Mouse (Mus musculus): ENCODE measurements around the gene Podxl2.
A peak's percentile ranks its signal among the peaks of the same experiment; 100 is the strongest.

Podxl2 gene

GRCm38 (mm10) chr6:88874868-88875508 is at the start of gene Podxl2:
Podxl2 (minus strand) TSS chr6:88875044.
- no peak for DNase-seq (ENCODE audit: low read depth)

- DNase-seq (ENCODE audit: low read depth) = no peak
Observed at GRCm38 (mm10) chr6:88918802-88919201, 44.0 kb upstream of the Podxl2 start.

DNA sequence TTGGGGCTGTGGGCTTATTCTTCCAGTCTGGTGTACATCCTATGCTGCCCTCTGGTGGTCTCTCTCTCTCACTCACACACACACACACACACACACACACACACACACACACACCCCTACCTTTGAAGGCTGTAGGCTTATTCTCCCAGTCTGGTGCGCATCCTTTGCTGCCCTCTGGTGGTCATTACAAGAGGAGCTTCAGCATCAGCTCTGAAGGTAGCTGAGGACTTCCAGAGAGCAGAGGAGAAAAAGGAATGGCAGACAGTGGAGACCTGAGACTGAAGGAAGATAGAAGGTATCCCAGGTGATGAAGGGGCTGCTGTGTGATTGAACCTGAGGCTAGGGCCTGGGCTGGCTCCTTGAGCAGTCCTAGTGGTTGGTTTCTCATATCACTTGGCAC is 41.3 kb upstream of the Podxl2 start:
- peak; percentile 68 for DNase-seq (ENCODE audit: low read depth)

DNA sequence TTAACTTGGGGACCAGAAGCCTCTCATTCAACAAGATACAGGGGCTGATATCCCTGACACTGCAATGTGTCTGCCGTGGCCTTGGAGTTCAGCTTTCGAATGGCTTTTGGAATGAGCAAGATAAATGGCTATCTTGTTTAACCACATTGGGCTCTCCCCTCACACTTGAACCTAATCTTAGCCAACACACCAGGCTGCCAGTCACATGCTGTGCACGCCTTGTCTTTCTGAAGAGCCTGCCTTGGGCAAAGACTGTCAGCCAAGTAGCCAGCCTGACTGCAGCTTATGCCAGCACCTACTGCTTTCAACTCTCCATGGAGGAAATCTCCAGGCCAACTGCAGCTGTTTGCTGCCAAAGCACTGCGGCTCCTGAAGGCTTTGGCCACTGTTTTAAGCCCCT is 40.7 kb upstream of the Podxl2 start:
- peak; percentile 94 for DNase-seq (ENCODE audit: low read depth)

GRCm38 (mm10) chr6:88914799-88915198 is 40.0 kb upstream of the Podxl2 start:
- DNase-seq (ENCODE audit: low read depth) = no peak

- no peak for DNase-seq (ENCODE audit: low read depth)
Observed at GRCm38 (mm10) chr6:88913440-88913839, 38.6 kb upstream of the Podxl2 start.

DNA sequence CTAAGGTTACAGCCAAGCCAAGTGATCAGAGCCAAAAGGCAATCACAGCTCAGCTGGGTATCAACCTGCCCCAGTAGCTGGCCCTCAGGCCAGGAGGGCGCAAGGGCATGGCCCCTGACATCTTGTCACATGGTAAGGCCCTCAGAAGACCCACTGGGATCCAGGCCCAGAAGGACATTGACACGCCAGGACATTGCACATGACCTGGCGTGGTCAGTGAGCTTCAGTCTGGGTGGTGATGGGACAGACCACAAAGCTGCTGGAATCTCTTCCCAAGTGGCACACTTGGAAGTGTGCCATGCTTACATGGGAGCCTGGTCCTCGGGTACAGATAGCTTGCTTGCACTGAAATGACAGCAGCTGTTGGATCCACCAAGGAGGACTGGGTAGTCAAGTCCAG is 38.2 kb upstream of the Podxl2 start:
- DNase-seq (ENCODE audit: low read depth) = no peak

DNA sequence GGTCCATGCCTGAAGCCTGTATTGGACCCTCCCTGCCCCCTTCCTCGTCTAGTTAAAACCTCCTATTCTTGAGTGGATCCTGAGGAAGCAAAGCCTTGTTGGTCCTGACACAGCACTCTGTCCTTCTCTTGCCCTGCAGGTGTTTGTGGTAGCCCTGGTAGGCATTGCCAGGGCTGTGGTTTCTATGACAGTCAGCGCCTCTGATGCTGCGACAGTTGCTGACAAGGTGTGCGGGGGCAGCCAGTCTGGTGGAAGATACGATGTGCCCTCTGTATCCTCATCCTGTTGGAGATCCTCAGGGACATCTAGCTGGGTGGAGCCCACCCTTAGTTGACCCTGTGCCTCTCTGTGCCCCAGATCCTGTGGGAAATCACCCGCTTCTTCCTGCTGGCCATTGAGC is 34.3 kb upstream of the Podxl2 start:
- DNase-seq (ENCODE audit: low read depth) = no peak

DNA sequence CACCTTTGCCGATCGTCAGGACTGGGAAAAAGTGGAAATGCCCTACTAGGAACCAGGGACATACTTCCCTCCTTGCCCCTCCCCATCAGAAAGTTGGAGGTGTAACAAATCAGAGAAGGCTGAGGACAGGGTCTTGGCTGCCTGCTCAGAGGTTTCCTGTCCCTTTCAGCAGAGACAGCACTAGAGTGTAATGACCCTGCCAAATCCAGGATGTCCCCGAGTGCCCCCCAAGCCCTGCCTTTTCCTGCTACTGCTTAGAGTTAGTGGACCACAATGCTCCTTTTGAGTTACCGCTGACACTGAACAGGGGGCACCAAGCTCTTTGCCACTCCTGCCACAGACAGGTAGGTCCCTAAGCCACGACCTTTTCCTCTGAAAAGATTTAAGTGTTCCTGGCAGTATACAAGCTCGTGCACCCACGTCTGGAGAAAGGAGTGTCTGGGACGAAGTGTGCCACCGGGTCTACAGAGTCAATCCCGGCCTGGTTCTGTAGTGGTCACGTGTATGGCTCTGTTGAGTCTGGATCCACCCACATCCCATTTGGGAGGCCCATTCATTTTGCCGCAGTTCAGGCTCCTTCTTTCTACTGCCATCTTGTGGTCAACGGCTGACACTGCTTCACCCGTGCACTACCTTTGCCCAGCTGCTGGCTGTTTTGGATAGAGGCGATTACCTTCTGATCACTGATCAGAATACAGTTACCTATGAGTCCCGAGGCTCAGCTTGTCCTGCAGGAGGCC is 31.7 kb upstream of the Podxl2 start:
- peak; percentile 74 for DNase-seq (ENCODE audit: low read depth)

- no peak for DNase-seq (ENCODE audit: low read depth)
Observed at GRCm38 (mm10) chr6:88905042-88905441, 30.2 kb upstream of the Podxl2 start.

DNA sequence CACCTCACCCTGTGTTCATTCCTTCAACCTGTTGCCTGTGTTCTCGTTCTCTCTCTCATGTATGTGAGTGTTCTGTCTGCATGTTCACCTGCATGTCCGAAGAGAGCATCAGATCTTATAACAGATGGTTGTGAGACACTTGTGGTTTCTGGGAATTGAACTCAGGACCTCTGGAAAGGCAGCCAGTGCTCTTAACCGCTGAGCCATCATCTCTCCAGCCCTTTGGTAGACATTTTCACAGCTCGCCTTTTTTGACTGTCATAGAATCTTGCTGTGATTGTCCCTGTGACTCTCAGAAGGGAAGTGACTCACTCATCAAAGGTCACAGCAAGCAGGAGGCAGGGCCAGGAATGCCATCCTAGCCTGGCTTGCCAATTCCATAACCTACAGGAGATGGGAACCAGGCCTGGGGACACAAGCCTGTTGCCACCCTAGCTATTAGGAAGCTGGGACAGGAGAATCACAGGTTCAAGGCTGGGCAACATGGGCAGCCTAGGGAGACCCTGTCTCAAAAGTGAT is 29.7 kb upstream of the Podxl2 start:
- no peak for DNase-seq (ENCODE audit: low read depth)

GRCm38 (mm10) chr6:88903708-88904107 is 28.9 kb upstream of the Podxl2 start:
- no peak for DNase-seq (ENCODE audit: low read depth)

- peak; percentile 94 for DNase-seq (ENCODE audit: low read depth)
Observed at GRCm38 (mm10) chr6:88901947-88902820, 27.3 kb upstream of the Podxl2 start, which contains the start of gene Tpra1. Tpra1 (plus strand) TSS chr6:88902251.

- DNase-seq (ENCODE audit: low read depth) = no peak
Observed at GRCm38 (mm10) chr6:88901471-88901870, 26.6 kb upstream of the Podxl2 start.

DNA sequence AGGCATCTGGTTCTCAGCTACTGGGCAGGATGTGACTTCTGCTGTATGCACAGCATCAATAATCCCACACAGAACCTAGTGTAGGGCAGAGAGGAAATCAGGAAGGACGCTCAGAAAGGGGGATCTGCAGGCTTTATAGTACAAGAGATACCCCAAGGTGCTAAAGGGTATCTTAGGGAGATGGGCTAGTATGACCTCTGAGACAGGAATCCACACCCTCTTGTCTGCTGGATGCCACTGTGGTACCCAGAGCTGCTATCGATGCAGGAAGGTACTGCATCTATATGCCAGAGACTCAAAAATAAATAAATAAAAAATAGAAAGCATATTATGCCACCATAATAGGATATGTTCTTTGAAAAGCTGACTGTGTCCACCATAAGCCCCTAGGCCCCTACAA is 24.8 kb upstream of the Podxl2 start:
- no peak for DNase-seq (ENCODE audit: low read depth)

DNA sequence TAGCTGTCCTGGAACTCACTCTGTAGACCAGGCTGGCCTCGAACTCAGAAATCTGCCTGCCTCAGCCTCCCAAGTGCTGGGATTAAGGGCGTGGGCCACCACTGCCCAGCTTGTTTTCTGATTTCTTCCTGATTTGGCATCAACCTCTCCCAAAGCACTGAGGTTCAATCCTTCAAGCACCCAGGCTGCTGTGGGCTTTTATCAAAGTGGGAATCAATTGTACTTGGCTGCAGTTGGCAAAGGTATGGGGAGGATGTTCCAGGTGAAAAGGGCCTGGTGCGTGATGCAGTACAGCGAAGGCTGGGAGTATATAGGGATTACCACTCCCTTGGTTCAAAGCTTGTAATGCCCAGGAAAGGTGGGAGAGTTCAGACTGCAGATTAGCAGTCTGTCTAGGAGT is 24.2 kb upstream of the Podxl2 start:
- no peak for DNase-seq (ENCODE audit: low read depth)

- DNase-seq (ENCODE audit: low read depth) = peak; percentile 97
Observed at GRCm38 (mm10) chr6:88898534-88899048, 23.7 kb upstream of the Podxl2 start, which contains the start of gene Mcm2. Mcm2 (minus strand) TSS chr6:88898780.

- no peak for DNase-seq (ENCODE audit: low read depth)
Observed at GRCm38 (mm10) chr6:88897246-88897645, 22.4 kb upstream of the Podxl2 start.

- no peak for DNase-seq (ENCODE audit: low read depth)
Observed at GRCm38 (mm10) chr6:88895943-88896342, 21.1 kb upstream of the Podxl2 start.

GRCm38 (mm10) chr6:88893559-88893958 is 18.7 kb upstream of the Podxl2 start:
- peak; percentile 56 for DNase-seq (ENCODE audit: low read depth)

GRCm38 (mm10) chr6:88890832-88891231 is 16.0 kb upstream of the Podxl2 start:
- DNase-seq (ENCODE audit: low read depth) = no peak

GRCm38 (mm10) chr6:88889410-88890042 is 14.7 kb upstream of the Podxl2 start:
- no peak for DNase-seq (ENCODE audit: low read depth)
